Mouse (Mus musculus): Measurements from ENCODE around the gene Atp5b. TPM values are rescaled to one million over a fixed set of nuclear protein-coding genes. Genes with fewer than 3 reads are reported as not detected.

Atp5b gene
- polyA plus RNA-seq, 2 experiments, result 999 to 1,823 TPM

- Histone ChIP-seq H3K36me3 (replicated peaks; ENCODE audit: control insufficient read depth, insufficient read depth, low read depth) (peaks cover 36% of the 10 kb centered on the region), H3K9me3 (ENCODE audit: control insufficient read depth, low read length) (no peaks in the 10 kb centered on the region), H3K27ac (peak within 1 kb of the TSS; percentile 96), H3K4me1 (replicated peaks; ENCODE audit: control insufficient read depth in 2 of 2, insufficient read depth in 2 of 2, low read length in 1 of 2) (peaks cover 38 to 53% of the 10 kb centered on the region in 2 experiments), H3K9ac (replicated peaks) (peak within 1 kb of the TSS; percentile 92), H3K27me3 (ENCODE audit: control insufficient read depth, insufficient read depth, low read length) (no peaks in the 10 kb centered on the region), H3K4me2 (ENCODE audit: low read depth) (peak within 1 kb of the TSS; percentile 88), H3K4me3 (ENCODE audit: insufficient read depth in 1 of 2, low read depth in 2 of 2, low read length in 2 of 2) (peak within 1 kb of the TSS; percentile 74 to 100)
- 2% methylated on average over 20 of the region's 20 CpGs for WGBS (ENCODE audit: insufficient replicate concordance)
- peak; percentile 83 to 87 (median 84) for DNase-seq (ENCODE audit: low read depth in 3 of 3, low spot score in 3 of 3)
- peak; percentile 85 for ATAC-seq (ENCODE audit: insufficient read depth)
- no peak for TF ChIP-seq EP300 (IDR thresholded peaks at IDR 0.05; ENCODE audit: low read depth)
- TF ChIP-seq CTCF (IDR thresholded peaks at IDR 0.05; ENCODE audit: low read depth), result no peak
Measured at GRCm38 (mm10) chr10:128091564-128092505, 8.8 kb downstream of the Atp5b start, which contains the start of gene Baz2a. Baz2a (plus strand) TSS chr10:128091577.

GRCm38 (mm10) chr10:128092506-128093495 lies 9.7 kb downstream of the Atp5b start:
- Histone ChIP-seq H3K27me3 (ENCODE audit: control insufficient read depth, insufficient read depth, low read length) (no peaks in the 10 kb centered on the region), H3K9ac (replicated peaks) (peak overlapping the region; percentile 92), H3K4me1 (replicated peaks; ENCODE audit: control insufficient read depth in 2 of 2, insufficient read depth in 2 of 2, low read length in 1 of 2) (peaks cover 41 to 54% of the 10 kb centered on the region in 2 experiments), H3K27ac (peak overlapping the region; percentile 96), H3K36me3 (replicated peaks; ENCODE audit: control insufficient read depth, insufficient read depth, low read depth) (peaks cover 27% of the 10 kb centered on the region), H3K9me3 (ENCODE audit: control insufficient read depth, low read length) (no peaks in the 10 kb centered on the region), H3K4me2 (ENCODE audit: low read depth) (peak overlapping the region; percentile 88), H3K4me3 (ENCODE audit: insufficient read depth in 1 of 2, low read depth in 2 of 2, low read length in 2 of 2) (peak overlapping the region; percentile 74 to 100)
- TF ChIP-seq CTCF (IDR thresholded peaks at IDR 0.05; ENCODE audit: low read depth) (peak; percentile 60), EP300 (IDR thresholded peaks at IDR 0.05; ENCODE audit: low read depth) (no peak)
- WGBS (ENCODE audit: insufficient replicate concordance), result under 1% methylated on average over 83 of the region's 88 CpGs
- no peak for DNase-seq (ENCODE audit: low read depth in 3 of 3, low spot score in 3 of 3)
- peak; percentile 22 for ATAC-seq (ENCODE audit: insufficient read depth)

GRCm38 (mm10) chr10:128093496-128094294 lies 10.6 kb downstream of the Atp5b start:
- no peaks in the 10 kb centered on the region for H3K27me3 ChIP-seq (ENCODE audit: control insufficient read depth, insufficient read depth, low read length)
- peaks cover 44 to 54% of the 10 kb centered on the region in 2 experiments for H3K4me1 ChIP-seq (replicated peaks; ENCODE audit: control insufficient read depth in 2 of 2, insufficient read depth in 2 of 2, low read length in 1 of 2)
- H3K27ac ChIP-seq, result peak overlapping the region; percentile 96
- 22% methylated on average over 13 of the region's 13 CpGs for WGBS (ENCODE audit: insufficient replicate concordance)
- peak in 2 of 3 experiments; percentile 67 to 70 for DNase-seq (ENCODE audit: low read depth in 3 of 3, low spot score in 3 of 3)
- H3K36me3 ChIP-seq (replicated peaks; ENCODE audit: control insufficient read depth, insufficient read depth, low read depth), result peaks cover 18% of the 10 kb centered on the region
- TF ChIP-seq CTCF (IDR thresholded peaks at IDR 0.05; ENCODE audit: low read depth), result no peak
- TF ChIP-seq EP300 (IDR thresholded peaks at IDR 0.05; ENCODE audit: low read depth), result no peak
- H3K9me3 ChIP-seq (ENCODE audit: control insufficient read depth, low read length), result no peaks in the 10 kb centered on the region
- H3K4me2 ChIP-seq (ENCODE audit: low read depth), result peak overlapping the region; percentile 88
- peak overlapping the region; percentile 74 to 100 for H3K4me3 ChIP-seq (ENCODE audit: insufficient read depth in 1 of 2, low read depth in 2 of 2, low read length in 2 of 2)
- H3K9ac ChIP-seq (replicated peaks), result peak overlapping the region; percentile 92
- peak; percentile 21; the same call in 1 of the 2 replicates for ATAC-seq (ENCODE audit: insufficient read depth)

DNA sequence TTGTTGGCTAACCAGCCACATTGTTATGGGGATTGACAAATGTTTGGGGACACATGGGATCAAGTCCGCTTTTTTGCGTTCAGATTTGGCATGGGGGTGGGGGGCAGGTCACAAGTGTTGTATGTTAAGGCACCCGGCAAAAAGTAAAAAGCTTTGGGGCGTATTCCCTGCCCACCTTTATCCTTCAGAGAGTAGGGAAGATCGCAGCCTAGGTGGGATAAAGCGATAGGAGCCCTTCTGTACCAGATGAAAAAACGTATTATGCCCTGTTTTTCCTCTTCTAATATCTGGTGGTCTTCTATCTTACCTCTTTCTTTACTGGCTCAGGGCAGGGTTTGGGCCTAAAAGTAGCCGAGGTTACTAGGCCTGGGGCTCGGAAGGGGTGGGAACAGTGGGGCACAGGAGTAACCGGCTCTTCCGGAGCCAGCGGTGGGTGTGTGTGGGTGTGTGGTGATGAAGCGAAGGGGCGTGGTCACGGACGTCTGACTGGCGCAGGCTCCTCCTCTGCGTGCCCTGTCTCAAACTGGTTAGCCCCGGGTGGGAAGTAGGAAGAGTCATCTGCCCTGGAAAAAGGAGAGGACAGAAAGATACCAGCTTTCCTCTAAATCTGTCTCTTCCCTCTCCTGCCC lies 11.4 kb downstream of the Atp5b start:
- 9% methylated on average over 19 of the region's 19 CpGs for WGBS (ENCODE audit: insufficient replicate concordance)
- DNase-seq (ENCODE audit: low read depth in 3 of 3, low spot score in 3 of 3) (peak; percentile 87 to 89 (median 88)), ATAC-seq (ENCODE audit: insufficient read depth) (peak; percentile 65)
- peak overlapping the region; percentile 96 for H3K27ac ChIP-seq
- H3K4me2 ChIP-seq (ENCODE audit: low read depth), result peak overlapping the region; percentile 88
- H3K9me3 ChIP-seq (ENCODE audit: control insufficient read depth, low read length), result no peaks in the 10 kb centered on the region
- peak overlapping the region; percentile 74 to 100 for H3K4me3 ChIP-seq (ENCODE audit: insufficient read depth in 1 of 2, low read depth in 2 of 2, low read length in 2 of 2)
- TF ChIP-seq EP300 (IDR thresholded peaks at IDR 0.05; ENCODE audit: low read depth) (no peak), CTCF (IDR thresholded peaks at IDR 0.05; ENCODE audit: low read depth) (no peak)
- no peaks in the 10 kb centered on the region for H3K27me3 ChIP-seq (ENCODE audit: control insufficient read depth, insufficient read depth, low read length)
- peaks cover 44 to 53% of the 10 kb centered on the region in 2 experiments for H3K4me1 ChIP-seq (replicated peaks; ENCODE audit: control insufficient read depth in 2 of 2, insufficient read depth in 2 of 2, low read length in 1 of 2)
- H3K36me3 ChIP-seq (replicated peaks; ENCODE audit: control insufficient read depth, insufficient read depth, low read depth), result peaks cover 11% of the 10 kb centered on the region
- H3K9ac ChIP-seq (replicated peaks), result peak overlapping the region; percentile 92
